Mouse (Mus musculus): ENCODE data around the gene Tmem185b. TPM values are rescaled to one million over a fixed set of nuclear protein-coding genes. Genes with fewer than 3 reads are reported as not detected.
A peak's percentile ranks its signal among the peaks of the same experiment; 100 is the strongest.

Tmem185b gene
- polyA plus RNA-seq, 1 experiment from 2014 or later: 32.6 TPM

DNA sequence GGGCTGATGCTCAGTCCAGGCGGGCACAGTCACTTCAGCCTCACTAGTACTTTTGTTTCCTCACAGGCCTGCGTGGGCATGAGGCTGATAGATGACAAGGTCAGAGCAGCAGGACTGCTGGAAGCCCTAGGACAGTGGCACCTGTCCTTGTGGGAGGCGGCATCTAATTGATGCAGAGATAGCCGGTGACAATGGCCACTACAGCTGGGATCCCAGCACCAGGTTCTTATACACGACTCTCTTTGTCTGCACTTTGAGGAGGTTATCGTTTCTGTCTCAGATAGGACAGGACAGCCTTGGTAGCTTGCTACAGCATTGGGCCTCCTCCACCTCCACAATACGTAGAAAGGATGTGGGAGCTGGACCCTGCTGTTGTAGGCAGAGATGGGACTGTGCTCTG is 2.6 kb upstream of the Tmem185b start:
- no peaks in the 10 kb centered on the region for H3K27me3 ChIP-seq
- 81% methylated on average over 7 of the region's 7 CpGs for WGBS
- no peak for ATAC-seq (ENCODE audit: borderline replicate concordance, extremely low read depth, low FRiP score, low TSS enrichment)
- H3K4me1 ChIP-seq: peaks cover 40% of the 10 kb centered on the region
- no peak overlapping the region for H3K4me2 ChIP-seq
- H3K4me3 ChIP-seq: no peak overlapping the region
- no peak overlapping the region for H3K27ac ChIP-seq
- no peaks in the 10 kb centered on the region for H3K9me3 ChIP-seq
- H3K9ac ChIP-seq: no peak overlapping the region
- H3K36me3 ChIP-seq: peaks cover 15% of the 10 kb centered on the region

DNA sequence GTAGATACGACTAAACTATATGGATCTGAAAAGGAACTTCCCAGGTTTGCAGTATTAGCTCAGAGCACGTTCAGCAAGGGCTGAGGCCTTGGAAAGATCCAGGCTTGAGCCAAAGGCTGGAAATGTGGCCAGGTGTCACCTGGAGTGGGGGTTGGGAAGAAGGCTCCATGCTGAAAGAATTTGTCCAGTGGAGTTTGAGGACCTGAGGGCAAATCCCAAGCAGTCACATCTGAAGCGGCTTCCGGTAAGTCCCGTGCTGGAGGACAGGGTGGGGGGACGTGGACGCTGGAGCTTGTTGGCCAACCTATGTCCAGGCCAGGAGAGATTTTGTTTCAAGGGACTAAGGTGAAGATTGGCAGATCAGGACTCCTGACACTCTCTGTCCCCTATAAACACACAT is 2.1 kb upstream of the Tmem185b start:
- peaks cover 40% of the 10 kb centered on the region for H3K4me1 ChIP-seq
- H3K4me2 ChIP-seq: no peak overlapping the region
- no peaks in the 10 kb centered on the region for H3K9me3 ChIP-seq
- H3K9ac ChIP-seq: no peak overlapping the region
- H3K36me3 ChIP-seq: peaks cover 20% of the 10 kb centered on the region
- 91% methylated on average over 7 of the region's 7 CpGs for WGBS
- no peaks in the 10 kb centered on the region for H3K27me3 ChIP-seq
- H3K4me3 ChIP-seq: no peak overlapping the region
- no peak overlapping the region for H3K27ac ChIP-seq
- ATAC-seq (ENCODE audit: borderline replicate concordance, extremely low read depth, low FRiP score, low TSS enrichment): no peak

GRCm38 (mm10) chr1:119525004-119525444 is 936 bp upstream of the Tmem185b start:
- ATAC-seq (ENCODE audit: borderline replicate concordance, extremely low read depth, low FRiP score, low TSS enrichment): no peak
- no peaks in the 10 kb centered on the region for H3K9me3 ChIP-seq
- H3K4me2 ChIP-seq: peak overlapping the region; percentile 82
- peak overlapping the region; percentile 63 for H3K4me3 ChIP-seq
- WGBS: 5% methylated on average over 5 of the region's 5 CpGs
- H3K9ac ChIP-seq: peak overlapping the region; percentile 69; the same call in 1 of the 2 replicates
- no peaks in the 10 kb centered on the region for H3K27me3 ChIP-seq
- peak overlapping the region; percentile 83 for H3K27ac ChIP-seq
- peaks cover 33% of the 10 kb centered on the region for H3K4me1 ChIP-seq
- peaks cover 27% of the 10 kb centered on the region for H3K36me3 ChIP-seq

GRCm38 (mm10) chr1:119530941-119531340 is 5.0 kb downstream of the Tmem185b start:
- Histone ChIP-seq H3K36me3 (peaks cover 27% of the 10 kb centered on the region), H3K27me3 (no peaks in the 10 kb centered on the region), H3K9ac (no peak overlapping the region), H3K4me1 (peaks cover 15% of the 10 kb centered on the region), H3K27ac (peak overlapping the region; percentile 73), H3K4me3 (no peak overlapping the region), H3K9me3 (no peaks in the 10 kb centered on the region), H3K4me2 (no peak overlapping the region)
- ATAC-seq (ENCODE audit: borderline replicate concordance, extremely low read depth, low FRiP score, low TSS enrichment): no peak
- WGBS: 50% methylated on average over 13 of the region's 13 CpGs

DNA sequence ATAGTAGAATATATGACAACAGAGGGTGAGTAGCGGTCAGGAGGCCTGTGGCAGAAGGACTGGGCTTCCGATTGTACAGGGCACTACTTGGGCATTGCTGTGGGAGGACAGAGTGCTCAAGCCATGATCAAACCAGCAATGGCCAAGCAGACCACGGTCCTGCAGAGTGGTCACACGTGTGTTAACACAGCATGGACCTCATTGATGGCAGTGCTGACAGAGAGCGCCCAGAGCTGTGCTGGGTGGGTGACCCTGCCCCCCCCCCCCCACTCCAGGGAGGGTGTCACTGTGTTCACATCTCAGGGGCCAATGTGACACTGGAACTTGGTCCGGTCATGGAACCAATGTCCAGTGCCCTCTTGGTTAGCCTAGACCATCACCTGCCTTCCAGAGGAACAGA is 6.2 kb downstream of the Tmem185b start:
- WGBS: 92% methylated on average over 6 of the region's 6 CpGs
- ATAC-seq (ENCODE audit: borderline replicate concordance, extremely low read depth, low FRiP score, low TSS enrichment): no peak

GRCm38 (mm10) chr1:119533093-119533805 is 7.3 kb downstream of the Tmem185b start:
- H3K4me1 ChIP-seq: peaks cover 7% of the 10 kb centered on the region; the same call in 1 of the 2 replicates

More for the DNA sequence above, 6.2 kb downstream of the Tmem185b start:
- Histone ChIP-seq H3K9ac (no peak overlapping the region), H3K4me2 (no peak overlapping the region), H3K9me3 (no peaks in the 10 kb centered on the region), H3K4me3 (no peak overlapping the region), H3K4me1 (peaks cover 7% of the 10 kb centered on the region; the same call in 1 of the 2 replicates), H3K36me3 (peaks cover 24% of the 10 kb centered on the region), H3K27me3 (no peaks in the 10 kb centered on the region), H3K27ac (no peak overlapping the region)

DNA sequence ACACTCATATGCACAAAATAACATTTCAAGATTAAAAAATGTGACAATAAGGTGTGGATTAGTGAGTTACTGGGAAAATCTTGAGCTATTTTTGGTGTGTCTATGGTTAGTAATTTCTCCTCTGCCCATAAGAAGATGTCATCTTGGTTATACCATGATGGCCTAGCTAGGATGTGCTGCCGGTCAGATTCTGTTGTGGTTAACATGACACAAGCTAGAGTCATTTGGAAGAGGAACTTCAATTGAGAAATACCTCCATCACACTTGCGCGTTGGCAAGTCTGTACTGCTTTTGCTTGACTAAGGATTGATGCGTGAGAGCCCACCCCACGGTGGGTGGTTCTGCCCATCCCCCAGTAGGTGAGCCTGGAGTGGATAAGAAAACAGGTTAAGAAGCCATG is 8.4 kb downstream of the Tmem185b start:
- Histone ChIP-seq H3K9ac (no peak overlapping the region), H3K27ac (no peak overlapping the region), H3K36me3 (peaks cover 2% of the 10 kb centered on the region), H3K4me2 (no peak overlapping the region), H3K27me3 (no peaks in the 10 kb centered on the region), H3K9me3 (no peaks in the 10 kb centered on the region), H3K4me3 (no peak overlapping the region), H3K4me1 (peaks cover 7% of the 10 kb centered on the region; the same call in 1 of the 2 replicates)
- no peak for ATAC-seq (ENCODE audit: borderline replicate concordance, extremely low read depth, low FRiP score, low TSS enrichment)
- WGBS: 90% methylated on average over 5 of the region's 5 CpGs

More at GRCm38 (mm10) chr1:119533093-119533805, 7.3 kb downstream of the Tmem185b start:
- Histone ChIP-seq H3K27ac (no peak overlapping the region), H3K4me3 (no peak overlapping the region), H3K9ac (no peak overlapping the region), H3K4me2 (no peak overlapping the region), H3K36me3 (peaks cover 13% of the 10 kb centered on the region), H3K9me3 (no peaks in the 10 kb centered on the region), H3K27me3 (no peaks in the 10 kb centered on the region)
- ATAC-seq (ENCODE audit: borderline replicate concordance, extremely low read depth, low FRiP score, low TSS enrichment): peak; percentile 28; the same call in 1 of the 2 replicates
- 71% methylated on average over 18 of the region's 18 CpGs for WGBS

- Histone ChIP-seq H3K9me3 (no peaks in the 10 kb centered on the region), H3K36me3 (no peaks in the 10 kb centered on the region), H3K27me3 (no peaks in the 10 kb centered on the region), H3K4me3 (no peak overlapping the region), H3K4me2 (no peak overlapping the region), H3K9ac (no peak overlapping the region), H3K4me1 (no peaks in the 10 kb centered on the region), H3K27ac (no peak overlapping the region)
- ATAC-seq (ENCODE audit: borderline replicate concordance, extremely low read depth, low FRiP score, low TSS enrichment): no peak
- WGBS: 66% methylated on average over 2 of the region's 2 CpGs
Measured at GRCm38 (mm10) chr1:119536122-119536521, 10.2 kb downstream of the Tmem185b start.

GRCm38 (mm10) chr1:119537651-119538050 is 11.7 kb downstream of the Tmem185b start:
- Histone ChIP-seq H3K4me3 (no peak overlapping the region), H3K27ac (no peak overlapping the region), H3K36me3 (no peaks in the 10 kb centered on the region), H3K4me1 (peaks cover 11% of the 10 kb centered on the region), H3K9ac (no peak overlapping the region), H3K4me2 (no peak overlapping the region), H3K27me3 (no peaks in the 10 kb centered on the region), H3K9me3 (no peaks in the 10 kb centered on the region)
- no peak for ATAC-seq (ENCODE audit: borderline replicate concordance, extremely low read depth, low FRiP score, low TSS enrichment)
- 88% methylated on average over 6 of the region's 6 CpGs for WGBS

DNA sequence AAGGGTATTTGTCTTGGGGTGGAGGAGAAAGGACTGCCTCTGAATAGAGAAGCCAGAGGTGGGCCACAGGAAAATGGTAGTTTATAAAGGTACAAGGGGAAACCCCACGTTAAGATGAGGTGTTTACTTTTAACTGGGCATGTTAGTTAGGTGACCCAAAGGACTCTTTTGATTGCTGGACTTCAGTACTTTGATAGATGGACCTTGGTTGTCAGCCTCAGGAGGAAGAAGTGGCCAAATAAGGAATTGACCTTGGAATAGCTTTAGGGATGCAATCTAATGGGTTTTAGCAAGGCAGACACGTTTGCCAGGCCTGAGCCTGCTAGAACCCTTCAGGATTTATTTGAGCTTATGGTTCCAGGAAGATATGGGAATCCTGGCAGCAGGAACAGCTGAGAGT is 13.3 kb downstream of the Tmem185b start:
- H3K27ac ChIP-seq: no peak overlapping the region
- H3K4me1 ChIP-seq: peaks cover 19% of the 10 kb centered on the region
- no peaks in the 10 kb centered on the region for H3K9me3 ChIP-seq
- no peaks in the 10 kb centered on the region for H3K27me3 ChIP-seq
- no peak overlapping the region for H3K9ac ChIP-seq
- H3K4me2 ChIP-seq: no peak overlapping the region
- no peak for ATAC-seq (ENCODE audit: borderline replicate concordance, extremely low read depth, low FRiP score, low TSS enrichment)
- no peaks in the 10 kb centered on the region for H3K36me3 ChIP-seq
- H3K4me3 ChIP-seq: no peak overlapping the region
- 29% methylated on average over 2 of the region's 2 CpGs for WGBS

GRCm38 (mm10) chr1:119540836-119541557 is 15.0 kb downstream of the Tmem185b start:
- Histone ChIP-seq H3K27ac (peak overlapping the region; percentile 31; the same call in 1 of the 2 replicates), H3K4me3 (no peak overlapping the region), H3K4me2 (no peak overlapping the region), H3K9ac (no peak overlapping the region), H3K4me1 (peaks cover 19% of the 10 kb centered on the region), H3K36me3 (no peaks in the 10 kb centered on the region), H3K27me3 (no peaks in the 10 kb centered on the region), H3K9me3 (no peaks in the 10 kb centered on the region)
- WGBS: 38% methylated on average over 9 of the region's 9 CpGs
- ATAC-seq (ENCODE audit: borderline replicate concordance, extremely low read depth, low FRiP score, low TSS enrichment): peak; percentile 25; the same call in 1 of the 2 replicates

DNA sequence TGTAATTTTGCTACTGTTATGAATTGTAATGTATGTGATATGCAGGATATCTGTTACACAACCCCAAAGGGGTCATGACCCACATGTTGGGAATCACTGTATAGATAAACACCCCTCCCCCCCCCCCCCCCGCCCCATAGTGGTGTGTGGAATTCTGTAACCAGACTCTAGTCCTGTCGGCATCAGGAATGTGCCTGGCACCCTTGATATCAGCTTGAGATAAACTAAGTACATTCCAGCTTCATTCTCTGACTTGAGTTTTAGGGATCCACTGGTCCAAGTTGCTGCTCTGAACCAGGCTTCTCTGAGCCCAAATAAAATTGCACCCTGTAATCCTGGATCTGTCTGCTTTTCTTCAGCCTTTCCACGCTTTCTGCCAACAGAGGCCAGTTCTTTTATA is 15.6 kb downstream of the Tmem185b start:
- no peak overlapping the region for H3K9ac ChIP-seq
- peak overlapping the region; percentile 31 for H3K27ac ChIP-seq
- no peaks in the 10 kb centered on the region for H3K36me3 ChIP-seq
- H3K4me2 ChIP-seq: no peak overlapping the region
- 38% methylated on average over 3 of the region's 3 CpGs for WGBS
- ATAC-seq (ENCODE audit: borderline replicate concordance, extremely low read depth, low FRiP score, low TSS enrichment): no peak
- H3K9me3 ChIP-seq: no peaks in the 10 kb centered on the region
- H3K4me3 ChIP-seq: no peak overlapping the region
- H3K27me3 ChIP-seq: no peaks in the 10 kb centered on the region
- peaks cover 19% of the 10 kb centered on the region for H3K4me1 ChIP-seq
